Mouse (Mus musculus) gastrocnemius, adult 2 months (tissue): Measurements from ENCODE around the gene Gm21958. TPM values are rescaled to one million over a fixed set of nuclear protein-coding genes. Genes with fewer than 3 reads are reported as not detected.

Source experiments
- DNase-seq: peaks from one replicate; pipeline ENCODE4 v3.0.0; 2022
- H3K27ac ChIP-seq: fragments of 200-600 bp; 2 replicates; pipeline ENCODE4 v1.8.1; 2022; ENCODE audit warnings: mild to moderate bottlenecking
- H3K4me3 ChIP-seq: fragments of 200-600 bp; 2 replicates; pipeline ENCODE4 v1.8.1; 2022; ENCODE audit warnings: mild to moderate bottlenecking, moderate library complexity
- CTCF ChIP-seq: fragments of 200-600 bp; IDR thresholded peaks from 2 replicates; pipeline ENCODE4 v1.8.1; 2022; ENCODE audit warnings: antibody characterized with exemption, mild to moderate bottlenecking, moderate library complexity
- intact Hi-C: fragments of 180-260 bp; cut with DNase I; formaldehyde crosslinking; loops from one replicate; pipeline ENCODE4 v1.15.1; 2025
- long read RNA-seq, 2 experiments: library from polyadenylated mRNA; stranded (forward); transcript quantifications; one replicate each; pipeline ENCODE4 v2.0.0; 2021
- total RNA-seq, 2 experiments: library from RNA; stranded (reverse); gene quantifications; 2 replicates each; pipeline ENCODE4 v1.2.3; 2021

The Gm21958 gene
- not detected for total RNA-seq
- long read RNA-seq, experiment 1, result 0 reads
- long read RNA-seq, experiment 2, result 0 reads

GRCm38 (mm10) chr3:54714253-54714652 lies at the start of gene Gm21958:
Gene Gm21958 (minus strand): TSS chr3:54714353.
- no peak within 1 kb of the TSS for H3K4me3 ChIP-seq
- H3K27ac ChIP-seq, result no peak within 1 kb of the TSS
- intact Hi-C loops, result no loop called here
- no peak for DNase-seq
- no peak for TF ChIP-seq CTCF

GRCm38 (mm10) chr3:54761258-54761657 lies 47.1 kb upstream of the Gm21958 start:
- TF ChIP-seq CTCF, result no peak
- Histone ChIP-seq H3K27ac (no peak overlapping the region), H3K4me3 (no peak overlapping the region)
- intact Hi-C loops, result no loop called here
- no peak for DNase-seq

- no peak overlapping the region for H3K4me3 ChIP-seq
- intact Hi-C loops, result no loop called here
- H3K27ac ChIP-seq, result no peak overlapping the region
- TF ChIP-seq CTCF, result no peak
- DNase-seq, result no peak
Observed at GRCm38 (mm10) chr3:54760321-54761115, 46.4 kb upstream of the Gm21958 start.

- H3K4me3 ChIP-seq, result no peak overlapping the region
- intact Hi-C loops, result no loop called here
- no peak for TF ChIP-seq CTCF
- no peak for DNase-seq
- H3K27ac ChIP-seq, result no peak overlapping the region
Observed at GRCm38 (mm10) chr3:54759211-54759610, 45.1 kb upstream of the Gm21958 start.

GRCm38 (mm10) chr3:54757446-54757845 lies 43.3 kb upstream of the Gm21958 start:
- TF ChIP-seq CTCF, result no peak
- no peak for DNase-seq
- intact Hi-C loops, result no loop called here
- Histone ChIP-seq H3K4me3 (no peak overlapping the region), H3K27ac (no peak overlapping the region)

GRCm38 (mm10) chr3:54756058-54756457 lies 41.9 kb upstream of the Gm21958 start:
- TF ChIP-seq CTCF, result no peak
- H3K4me3 ChIP-seq, result peak overlapping the region; percentile 78
- H3K27ac ChIP-seq, result 0 out of 2 replicates have a peak overlapping the region, but pooled peaks have one; percentile 50
- intact Hi-C loops, result no loop called here
- no peak for DNase-seq

GRCm38 (mm10) chr3:54755145-54756041 lies 41.2 kb upstream of the Gm21958 start, which contains the start of gene Smad9:
Gene Smad9 (plus strand): TSS chr3:54755582.
- Histone ChIP-seq H3K4me3 (peak within 1 kb of the TSS; percentile 78), H3K27ac (peak within 1 kb of the TSS; percentile 50; the same call in 1 of the 2 replicates)
- DNase-seq, result peak; percentile 76
- intact Hi-C loops, result no loop called here
- no peak for TF ChIP-seq CTCF

GRCm38 (mm10) chr3:54753411-54753810 lies 39.3 kb upstream of the Gm21958 start:
- intact Hi-C loops, result no loop called here
- DNase-seq, result no peak
- TF ChIP-seq CTCF, result no peak
- Histone ChIP-seq H3K4me3 (no peak overlapping the region), H3K27ac (no peak overlapping the region)

GRCm38 (mm10) chr3:54745799-54746198 lies 31.6 kb upstream of the Gm21958 start:
- TF ChIP-seq CTCF, result peak; percentile 44
- DNase-seq, result no peak
- Histone ChIP-seq H3K4me3 (no peak overlapping the region), H3K27ac (no peak overlapping the region)
- intact Hi-C loops, result no loop called here

GRCm38 (mm10) chr3:54741965-54742364 lies 27.8 kb upstream of the Gm21958 start:
- no peak overlapping the region for H3K4me3 ChIP-seq
- no peak overlapping the region for H3K27ac ChIP-seq
- no peak for TF ChIP-seq CTCF
- DNase-seq, result no peak
- intact Hi-C loops, result no loop called here

GRCm38 (mm10) chr3:54737317-54737716 lies 23.2 kb upstream of the Gm21958 start:
- H3K27ac ChIP-seq, result no peak overlapping the region
- TF ChIP-seq CTCF, result no peak
- DNase-seq, result no peak
- intact Hi-C loops, result no loop called here
- H3K4me3 ChIP-seq, result no peak overlapping the region

- no peak for TF ChIP-seq CTCF
- intact Hi-C loops, result no loop called here
- DNase-seq, result no peak
- Histone ChIP-seq H3K4me3 (peak overlapping the region; percentile 94), H3K27ac (peak overlapping the region; percentile 99)
Observed at GRCm38 (mm10) chr3:54736101-54736927, 22.2 kb upstream of the Gm21958 start.
